Mouse (Mus musculus) 416B (cell line): ENCODE measurements around the gene S100a13.

Source experiments
- DNase-seq: peaks from one replicate; pipeline ENCODE4 v3.0.0; 2011; ENCODE audit warnings: low read depth

The S100a13 gene

GRCm38 (mm10) chr3:90513796-90514590 lies at the start of gene S100a13, which contains the start of gene S100a1:
TSS of gene S100a13 (plus strand) at chr3:90514435.
TSS of gene S100a1 (minus strand) at chr3:90514392.
- DNase-seq: peak; percentile 78

GRCm38 (mm10) chr3:90464552-90465080 lies 49.6 kb upstream of the S100a13 start:
- DNase-seq: no peak

- DNase-seq: no peak
These were observed 49.1 kb upstream of the S100a13 start for GRCm38 (mm10) chr3:90465081-90465685.

GRCm38 (mm10) chr3:90465686-90466310 lies 48.4 kb upstream of the S100a13 start, which contains the start of gene Npr1:
TSS of gene Npr1 (minus strand) at chr3:90465866.
- no peak for DNase-seq

- peak; percentile 85 for DNase-seq
These were observed 47.9 kb upstream of the S100a13 start for GRCm38 (mm10) chr3:90466311-90466766.

- peak; percentile 91 for DNase-seq
These were observed 46.5 kb upstream of the S100a13 start for GRCm38 (mm10) chr3:90467618-90468300.

- peak; percentile 82 for DNase-seq
These were observed 42.0 kb upstream of the S100a13 start for GRCm38 (mm10) chr3:90472213-90472612.

GRCm38 (mm10) chr3:90475151-90475830 lies 38.9 kb upstream of the S100a13 start:
- peak; percentile 40 for DNase-seq

- DNase-seq: peak; percentile 99
These were observed 38.2 kb upstream of the S100a13 start, which contains the start of gene Ilf2 for GRCm38 (mm10) chr3:90475831-90476611. TSS of gene Ilf2 (plus strand) at chr3:90476126.

- DNase-seq: no peak
These were observed 27.2 kb upstream of the S100a13 start for GRCm38 (mm10) chr3:90486998-90487397.

- DNase-seq: peak; percentile 50
These were observed 25.7 kb upstream of the S100a13 start for GRCm38 (mm10) chr3:90488576-90488975.

GRCm38 (mm10) chr3:90490696-90491256 lies 23.5 kb upstream of the S100a13 start, which contains the start of gene Snapin:
TSS of gene Snapin (minus strand) at chr3:90491033.
- peak; percentile 97 for DNase-seq

GRCm38 (mm10) chr3:90491350-90491749 lies 22.9 kb upstream of the S100a13 start:
- peak; percentile 81 for DNase-seq

GRCm38 (mm10) chr3:90493831-90494540 lies 20.2 kb upstream of the S100a13 start:
- no peak for DNase-seq

- DNase-seq: no peak
These were observed 18.2 kb upstream of the S100a13 start for GRCm38 (mm10) chr3:90495850-90496525.

GRCm38 (mm10) chr3:90497597-90497996 lies 16.6 kb upstream of the S100a13 start:
- no peak for DNase-seq

- no peak for DNase-seq
These were observed 10.8 kb upstream of the S100a13 start for GRCm38 (mm10) chr3:90503444-90503843.

GRCm38 (mm10) chr3:90505216-90505615 lies 9.0 kb upstream of the S100a13 start:
- DNase-seq: no peak

GRCm38 (mm10) chr3:90506362-90506761 lies 7.9 kb upstream of the S100a13 start:
- DNase-seq: no peak
